Comparison of ENCODE assay signal across 25 mouse cellular contexts in the genomic region with DNA sequence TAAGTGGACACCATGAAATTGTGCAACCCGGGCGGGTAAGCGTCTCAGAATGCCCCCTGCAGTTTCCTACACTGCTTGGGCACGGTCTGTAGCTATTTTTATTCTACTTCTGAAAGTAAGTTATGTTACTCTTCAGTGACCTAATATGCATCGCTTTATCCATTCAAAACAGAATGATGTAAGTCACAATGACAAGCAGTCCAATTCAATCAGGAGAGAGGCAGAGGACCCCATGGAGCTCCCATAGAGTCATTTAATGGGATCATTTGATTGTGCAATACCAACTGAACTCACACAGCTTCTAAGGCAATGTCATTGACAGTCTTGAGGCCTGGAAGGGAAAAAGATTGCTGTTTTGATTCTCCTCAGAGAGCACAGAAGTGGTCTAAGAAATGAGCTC.
"Had no signal": no experiment of that assay in that cellular context is flagged by ENCODE, and none has a peak within 500 bp of the region (broad histone marks: within the 10 kb centered on the region; RNA-seq: fewer than 3 reads in every experiment).

No protein-coding gene starts in this region.

- H3K27ac ChIP-seq: layer of hippocampus, adult 2 months; left cerebral cortex, adult 2 months; limb, embryonic 12.5 days; limb, embryonic 15.5 days; liver, embryonic 14.5 days; midbrain, embryonic 10.5 days; midbrain, embryonic 13.5 days; neural tube, embryonic 13.5 days; stomach, postnatal 0 days had no signal

- H3K9ac ChIP-seq: limb, embryonic 12.5 days; limb, embryonic 15.5 days; liver, embryonic 14.5 days; midbrain, embryonic 13.5 days; neural tube, embryonic 13.5 days had no signal

- H3K4me3 ChIP-seq: layer of hippocampus, adult 2 months; left cerebral cortex, adult 2 months; limb, embryonic 12.5 days; limb, embryonic 15.5 days; megakaryocyte, embryonic 14.5 days; midbrain, embryonic 10.5 days; midbrain, embryonic 13.5 days; myocyte; neural tube, embryonic 13.5 days had no signal

- H3K9me3 ChIP-seq: limb, embryonic 12.5 days; limb, embryonic 15.5 days; midbrain, embryonic 10.5 days; midbrain, embryonic 13.5 days; neural tube, embryonic 13.5 days had no signal

- H3K27me3 ChIP-seq: limb, embryonic 12.5 days; limb, embryonic 15.5 days; midbrain, embryonic 13.5 days; neural tube, embryonic 13.5 days had no signal

- DNase-seq: kidney, adult 18-20 months; kidney, adult 9 months; kidney, postnatal 14 days; layer of hippocampus, adult 9-11 months; left cerebral cortex, postnatal 4 days; lung, adult 2 months; right cerebral cortex, adult 18-20 months; right cerebral cortex, postnatal 14 days; right cerebral cortex, postnatal 4 days; thymus, adult 2 months; thymus, postnatal 14 days; thymus, postnatal 4 days had no signal

- ATAC-seq: midbrain, embryonic 13.5 days; midbrain, embryonic 16.5 days had no signal

- H3K4me2 ChIP-seq: limb, embryonic 12.5 days; limb, embryonic 15.5 days; liver, embryonic 11.5 days; midbrain, embryonic 13.5 days; neural tube, embryonic 13.5 days had no signal

- H3K4me1 ChIP-seq: limb, embryonic 12.5 days; limb, embryonic 15.5 days; midbrain, embryonic 10.5 days; midbrain, embryonic 13.5 days; neural tube, embryonic 13.5 days had no signal
